Mouse (Mus musculus) intestine, embryonic 14.5 days (tissue): ENCODE data around the gene Creg1. TPM values are rescaled to one million over a fixed set of nuclear protein-coding genes. Genes with fewer than 3 reads are reported as not detected.
"Not testable (repeated sequence)": the region's sequence is repeated elsewhere in the genome, so short reads cannot be mapped to it uniquely, and the experiment has no call there.

Experiments used
- ATAC-seq: fragments of 200-750 bp; cut with Nextera tagmentation; replicated peaks from 2 replicates; pipeline ENCODE4 v1.8.0; 2017; ENCODE audit warnings: low read depth, moderate number of reproducible peaks, moderate TSS enrichment, moderate library complexity; ENCODE audit not compliant: low FRiP score, low TSS enrichment
- DNase-seq: peaks from one replicate; pipeline ENCODE4 v3.0.0-alpha.2; 2018; ENCODE audit warnings: low spot score
- H3K27ac ChIP-seq: fragments of 300-500 bp; sonication (generic); 2 replicates; pipeline ENCODE4 v1.5.1; 2014; ENCODE audit warnings: low read depth, mild to moderate bottlenecking, control low read depth
- H3K27me3 ChIP-seq: fragments of 300-500 bp; sonication (generic); replicated peaks from 2 replicates; pipeline ENCODE4 v1.6.1; 2014; ENCODE audit warnings: low read length, control low read depth; ENCODE audit not compliant: control insufficient read depth, insufficient read depth
- H3K36me3 ChIP-seq: fragments of 300-500 bp; sonication (generic); 2 replicates; pipeline ENCODE4 v1.6.1; 2014; ENCODE audit warnings: low read length, control low read depth; ENCODE audit not compliant: control insufficient read depth, insufficient read depth
- H3K4me1 ChIP-seq: fragments of 300-500 bp; sonication (generic); replicated peaks from 2 replicates; pipeline ENCODE4 v1.6.1; 2014; ENCODE audit warnings: low read length, control low read depth, mixed read lengths; ENCODE audit not compliant: control insufficient read depth, insufficient read depth
- H3K4me2 ChIP-seq: fragments of 300-500 bp; sonication (generic); 2 replicates; pipeline ENCODE4 v1.6.1; 2014; ENCODE audit warnings: low read length
- H3K4me3 ChIP-seq: fragments of 300-500 bp; sonication (generic); 2 replicates; pipeline ENCODE4 v1.5.1; 2014; ENCODE audit warnings: low read depth, low read length, control low read depth, mixed read lengths
- H3K9ac ChIP-seq: fragments of 300-500 bp; sonication (generic); 2 replicates; pipeline ENCODE4 v1.6.1; 2014; ENCODE audit warnings: mild to moderate bottlenecking, low read length
- H3K9me3 ChIP-seq: fragments of 300-500 bp; sonication (generic); 2 replicates; pipeline ENCODE4 v1.6.1; 2016; ENCODE audit warnings: low read length, control low read depth; ENCODE audit not compliant: control insufficient read depth
- WGBS: fragments of 180-500 bp; shearing (Covaris S2); extraction: QIAGEN DNeasy Blood & Tissue Kit; methylation state at CpG from one replicate; pipeline ENCODE4 v1.1.7; 2014; 5-methylcytosine and 5-hydroxymethylcytosine counted together
- polyA plus RNA-seq: library from polyadenylated mRNA; unstranded; fragments of >200 nt; fragmentation: Nextera tagmentation; extraction: Ambion mirVana; gene quantifications from 2 replicates; pipeline ENCODE4 v1.2.1, GENCODE M21; 2014

Gene Creg1
- polyA plus RNA-seq, 1 experiment from 2014 or later = 81.2 TPM

DNA sequence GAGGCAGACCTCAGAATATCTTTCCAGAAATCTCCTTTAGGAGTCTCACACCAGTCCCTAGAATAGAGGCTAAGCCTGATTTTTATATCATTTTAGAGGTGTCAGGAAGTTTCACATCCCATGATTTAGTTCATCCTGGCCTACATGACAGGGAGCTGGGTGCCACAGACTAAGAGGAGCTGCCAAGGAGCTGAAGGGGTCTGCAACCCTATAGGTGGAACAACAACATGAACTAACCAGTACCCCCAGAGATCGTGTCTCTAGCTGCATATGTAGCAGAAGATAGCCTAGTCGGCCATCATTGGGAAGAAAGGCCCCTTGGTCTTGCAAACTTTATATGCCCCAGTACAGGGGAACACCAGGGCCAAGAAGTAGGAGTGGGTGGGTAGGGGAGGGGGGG, 1.0 kb upstream of the Creg1 start:
- not testable (repeated sequence) for H3K36me3 ChIP-seq, H3K4me3 ChIP-seq, ATAC-seq, DNase-seq, H3K4me2 ChIP-seq, H3K27me3 ChIP-seq, H3K9ac ChIP-seq, H3K27ac ChIP-seq, H3K9me3 ChIP-seq
- H3K4me1 ChIP-seq = peaks cover 11% of the 10 kb centered on the region
- WGBS = 83% methylated on average over 2 of the region's 2 CpGs

DNA sequence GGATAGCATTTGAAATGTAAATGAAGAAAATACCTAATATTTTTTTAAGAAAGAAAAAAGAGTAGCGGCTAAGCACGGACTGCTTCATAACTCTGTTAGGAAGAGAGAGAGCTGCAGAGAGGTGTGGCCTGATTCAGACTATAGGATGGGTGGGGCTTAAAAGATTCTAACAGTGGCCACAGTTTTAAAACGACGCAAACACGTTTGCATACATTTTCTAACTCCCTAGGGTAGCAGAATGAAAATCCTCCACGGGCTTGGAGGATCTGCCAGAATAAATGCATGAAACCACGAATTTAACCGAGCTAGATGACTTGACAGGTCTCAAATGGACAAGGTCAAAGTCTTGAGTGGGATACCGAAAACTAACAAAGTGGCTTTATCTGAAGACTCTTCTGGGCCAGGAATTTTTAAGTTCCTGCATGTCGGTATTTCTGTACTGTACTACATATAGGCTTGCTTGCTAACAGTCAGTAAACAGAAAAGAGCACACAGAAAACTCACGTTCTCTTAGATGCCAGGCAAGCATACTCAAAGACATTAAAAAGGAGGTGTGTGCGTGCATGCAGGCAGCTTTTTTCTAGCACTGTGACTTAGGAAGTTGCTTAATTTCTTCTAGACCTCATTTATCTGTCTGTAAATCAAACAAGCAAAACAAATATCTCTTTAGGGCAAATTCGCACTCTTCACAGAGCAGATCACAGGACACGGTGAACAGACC, 472 bp upstream of the Creg1 start:
- no peak overlapping the region for H3K27ac ChIP-seq
- no peaks in the 10 kb centered on the region for H3K9me3 ChIP-seq
- H3K4me1 ChIP-seq = peaks cover 11% of the 10 kb centered on the region
- 26% methylated on average over 14 of the region's 14 CpGs for WGBS
- H3K36me3 ChIP-seq = no peaks in the 10 kb centered on the region
- H3K27me3 ChIP-seq = no peaks in the 10 kb centered on the region
- H3K4me2 ChIP-seq = peak overlapping the region; percentile 76
- H3K4me3 ChIP-seq = peak overlapping the region; percentile 83
- DNase-seq = no peak
- peak; percentile 44; the same call in 1 of the 2 replicates for ATAC-seq
- H3K9ac ChIP-seq = no peak overlapping the region; the same call in 1 of the 2 replicates

DNA sequence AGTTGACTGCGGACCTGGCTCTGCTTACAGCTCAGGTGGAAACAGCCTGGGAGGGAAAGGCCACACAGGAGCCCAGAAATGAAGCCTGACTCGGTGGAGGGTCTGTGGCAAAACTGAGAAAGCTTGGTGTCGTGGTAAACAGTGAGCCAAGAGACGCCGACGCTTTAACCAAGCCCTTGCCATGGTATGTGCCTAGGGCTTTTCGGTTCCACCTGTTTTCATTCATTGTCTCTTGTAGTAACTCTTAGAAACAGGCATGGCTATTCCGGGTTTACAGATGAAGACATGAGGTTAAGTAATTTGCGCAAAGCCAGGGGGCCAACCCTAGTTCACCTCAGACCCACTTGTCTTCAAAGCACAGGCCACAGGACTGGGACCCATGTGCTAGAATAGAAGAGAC, 1.0 kb downstream of the Creg1 start:
- no peak for ATAC-seq
- WGBS = 54% methylated on average over 9 of the region's 9 CpGs

DNA sequence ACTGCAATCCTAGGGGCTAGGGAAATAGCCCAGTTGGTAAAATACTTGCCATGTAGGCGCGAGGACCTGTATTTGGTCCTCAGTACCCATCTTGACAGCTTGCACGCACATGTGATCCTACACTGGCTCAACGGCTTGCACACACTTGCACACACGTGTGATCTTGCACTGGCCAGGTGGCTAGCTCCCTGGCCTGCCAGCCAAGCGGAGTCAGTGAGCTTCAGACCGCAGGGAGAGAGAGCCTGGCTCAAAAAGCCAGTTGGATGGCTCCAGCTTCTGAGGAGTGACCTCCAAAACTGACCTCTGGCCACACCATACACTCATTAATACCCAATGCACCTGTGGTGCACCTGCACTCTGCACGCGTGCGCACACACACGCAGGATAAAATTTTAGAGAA, 1.5 kb downstream of the Creg1 start:
- no peak overlapping the region for H3K9ac ChIP-seq
- H3K4me3 ChIP-seq = no peak overlapping the region

More for the DNA sequence above, 1.0 kb downstream of the Creg1 start:
- H3K9ac ChIP-seq = no peak overlapping the region
- no peaks in the 10 kb centered on the region for H3K36me3 ChIP-seq
- peak overlapping the region; percentile 83 for H3K4me3 ChIP-seq
- peaks cover 11% of the 10 kb centered on the region for H3K4me1 ChIP-seq
- no peak overlapping the region for H3K27ac ChIP-seq
- no peaks in the 10 kb centered on the region for H3K9me3 ChIP-seq
- peak overlapping the region; percentile 76 for H3K4me2 ChIP-seq
- H3K27me3 ChIP-seq = no peaks in the 10 kb centered on the region
- no peak for DNase-seq

DNA sequence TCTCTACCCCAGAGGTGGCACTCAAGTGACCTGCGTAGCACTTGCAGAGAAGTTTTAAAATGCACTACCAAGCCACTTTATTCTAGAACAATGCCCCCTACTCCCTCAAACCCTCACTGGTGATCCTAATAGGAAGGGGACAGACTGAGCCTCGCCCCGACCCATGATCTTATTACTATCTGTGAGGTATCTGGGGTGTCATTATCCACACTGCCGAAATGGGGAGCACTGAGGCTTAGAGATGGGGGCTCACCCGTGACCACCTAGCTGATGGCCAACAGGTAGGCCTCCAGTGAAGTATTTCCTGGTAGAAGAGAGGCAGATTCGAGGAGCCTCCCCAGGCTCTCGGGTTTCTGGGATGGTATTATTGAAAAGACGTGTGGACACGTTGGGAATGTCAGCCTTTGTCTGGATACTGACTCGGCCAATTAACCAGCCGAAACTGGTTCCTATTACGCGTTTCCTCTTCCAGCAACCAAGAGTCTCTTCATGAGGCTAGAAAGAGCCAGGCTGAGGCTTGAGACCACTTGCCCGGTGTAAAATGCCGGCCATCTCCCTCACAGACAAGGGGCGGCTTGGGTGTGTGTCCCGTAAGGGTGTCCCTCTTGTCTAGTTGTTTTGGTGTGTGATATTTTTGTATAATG, 2.2 kb downstream of the Creg1 start:
- Histone ChIP-seq H3K9ac (no peak overlapping the region), H3K27me3 (no peaks in the 10 kb centered on the region), H3K4me1 (peaks cover 11% of the 10 kb centered on the region), H3K9me3 (no peaks in the 10 kb centered on the region), H3K4me3 (no peak overlapping the region), H3K4me2 (no peak overlapping the region), H3K36me3 (peaks cover 12% of the 10 kb centered on the region), H3K27ac (no peak overlapping the region)
- 88% methylated on average over 17 of the region's 17 CpGs for WGBS
- ATAC-seq (no peak), DNase-seq (peak; percentile 40)

More for the DNA sequence above, 1.5 kb downstream of the Creg1 start:
- WGBS = 83% methylated on average over 11 of the region's 11 CpGs
- no peaks in the 10 kb centered on the region for H3K9me3 ChIP-seq
- H3K4me2 ChIP-seq = no peak overlapping the region
- no peak overlapping the region for H3K27ac ChIP-seq
- DNase-seq (peak; percentile 41), ATAC-seq (no peak)
- H3K36me3 ChIP-seq = 0 out of 2 replicates have a peak, but pooled peaks cover 4% of the 10 kb centered on the region
- peaks cover 11% of the 10 kb centered on the region for H3K4me1 ChIP-seq
- no peaks in the 10 kb centered on the region for H3K27me3 ChIP-seq

DNA sequence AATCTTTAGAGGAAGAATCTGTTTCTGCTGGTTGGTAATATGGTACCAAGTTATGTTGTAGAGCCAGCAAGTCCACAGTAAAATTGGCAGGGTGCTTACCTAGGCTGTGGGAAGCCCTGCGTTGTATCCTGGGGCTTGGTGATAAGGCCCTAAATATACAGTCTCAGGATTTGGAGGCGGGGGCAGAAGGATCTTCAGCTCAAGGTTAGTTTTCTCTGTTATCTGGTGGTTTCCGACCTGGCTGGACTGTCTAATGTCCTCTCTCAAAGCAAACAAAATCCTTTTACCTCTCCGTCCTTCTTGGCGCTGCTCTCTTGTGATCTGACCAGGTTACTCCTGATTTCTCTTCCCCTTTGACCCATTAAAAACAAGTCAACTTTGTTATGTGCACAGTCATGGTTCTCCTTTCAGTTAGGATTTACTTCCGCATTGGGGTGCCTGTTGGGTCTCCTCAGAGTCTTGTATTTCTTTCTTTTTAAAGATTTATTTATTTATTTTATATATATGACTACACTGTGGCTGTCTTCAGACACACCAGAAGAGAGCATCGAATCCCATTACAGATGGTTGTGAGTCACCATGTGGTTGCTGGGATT, 2.8 kb downstream of the Creg1 start:
- WGBS = 85% methylated on average over 7 of the region's 7 CpGs
- peaks cover 12% of the 10 kb centered on the region for H3K4me1 ChIP-seq
- H3K4me2 ChIP-seq = no peak overlapping the region
- H3K27ac ChIP-seq = no peak overlapping the region
- no peak overlapping the region for H3K4me3 ChIP-seq
- DNase-seq (peak; percentile 41), ATAC-seq (no peak)
- H3K9ac ChIP-seq = no peak overlapping the region
- no peaks in the 10 kb centered on the region for H3K27me3 ChIP-seq
- H3K9me3 ChIP-seq = no peaks in the 10 kb centered on the region
- peaks cover 16% of the 10 kb centered on the region for H3K36me3 ChIP-seq

DNA sequence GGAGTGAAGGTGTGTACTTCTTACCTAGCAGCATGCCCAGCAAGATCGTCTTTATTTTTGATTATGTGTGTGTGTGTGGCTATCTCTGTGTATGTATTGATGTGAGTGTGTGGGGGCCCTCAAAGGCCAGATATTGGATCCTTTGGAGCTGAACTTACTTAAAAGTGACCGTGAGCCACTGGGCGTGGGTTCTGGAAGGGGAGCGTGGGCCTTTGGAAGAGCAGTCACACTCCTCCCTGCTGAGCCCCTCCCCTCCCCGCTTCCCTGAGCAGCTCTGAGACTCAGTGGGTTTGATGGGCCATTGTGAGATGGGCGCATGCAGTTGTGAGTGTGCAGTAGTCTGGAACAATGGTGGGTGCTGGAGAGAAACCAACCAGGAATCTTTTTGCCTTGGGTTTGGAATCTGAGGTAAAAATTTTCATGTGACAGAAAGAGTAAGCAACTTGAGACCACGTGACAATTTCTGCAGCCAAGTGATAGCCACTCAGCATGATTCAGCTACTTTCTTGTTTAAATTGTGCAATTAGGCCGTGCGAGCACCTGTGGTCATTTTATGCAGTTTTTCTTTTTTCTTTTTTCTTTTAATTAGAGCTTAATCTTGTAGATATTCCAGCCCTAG, 5.5 kb downstream of the Creg1 start:
- WGBS = 84% methylated on average over 9 of the region's 9 CpGs

DNA sequence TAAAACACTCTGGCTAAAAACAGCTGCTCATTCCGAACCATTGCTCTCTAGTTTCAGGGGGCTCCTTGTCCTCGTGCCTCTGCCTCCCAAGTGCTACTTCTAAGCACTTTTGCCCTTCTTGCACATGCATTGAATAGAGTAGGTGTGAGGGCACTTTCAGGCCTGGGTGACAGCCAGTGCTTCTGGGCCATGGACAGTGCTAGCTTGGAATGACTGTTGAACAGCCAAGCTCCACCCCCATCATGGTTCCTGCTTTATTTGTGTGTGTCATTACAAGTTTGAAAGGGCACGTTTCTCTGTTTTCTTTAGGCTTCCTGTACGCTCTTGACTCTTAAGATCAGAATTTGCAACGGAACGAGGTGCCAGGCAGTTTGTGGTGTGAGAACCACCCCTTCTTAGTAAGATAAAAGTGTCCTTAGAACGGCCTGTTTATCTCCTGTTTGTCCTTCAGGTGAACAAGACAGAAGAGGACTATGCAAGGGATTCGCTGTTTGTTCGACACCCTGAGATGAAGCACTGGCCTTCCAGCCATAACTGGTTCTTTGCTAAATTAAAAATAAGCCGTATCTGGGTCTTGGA, 6.7 kb downstream of the Creg1 start:
- Histone ChIP-seq H3K4me2 (no peak overlapping the region), H3K27me3 (no peaks in the 10 kb centered on the region), H3K4me1 (peaks cover 3% of the 10 kb centered on the region), H3K36me3 (peaks cover 27% of the 10 kb centered on the region), H3K9ac (no peak overlapping the region), H3K4me3 (no peak overlapping the region), H3K27ac (no peak overlapping the region), H3K9me3 (no peaks in the 10 kb centered on the region)
- ATAC-seq (no peak), DNase-seq (no peak)
- 87% methylated on average over 10 of the region's 10 CpGs for WGBS

More for the DNA sequence above, 5.5 kb downstream of the Creg1 start:
- H3K4me2 ChIP-seq = no peak overlapping the region
- no peak overlapping the region for H3K27ac ChIP-seq
- no peaks in the 10 kb centered on the region for H3K9me3 ChIP-seq
- H3K4me1 ChIP-seq = peaks cover 9% of the 10 kb centered on the region
- H3K27me3 ChIP-seq = no peaks in the 10 kb centered on the region
- H3K4me3 ChIP-seq = no peak overlapping the region
- DNase-seq (no peak), ATAC-seq (no peak)
- H3K9ac ChIP-seq = no peak overlapping the region
- H3K36me3 ChIP-seq = peaks cover 20% of the 10 kb centered on the region
